Mouse (Mus musculus) small intestine, adult 2 months (tissue): ENCODE measurements at regions not wholly inside any gene's neighbourhood (a gene's known extent, or its start where the extent isn't known, plus 50 kb on each side); places are given as distances from the start of the nearest gene placed in this dataset.

Experiments
- CTCF ChIP-seq: fragments of 200-500 bp; IDR thresholded peaks from 2 replicates; pipeline ENCODE4 v1.5.1; 2012; ENCODE audit warnings: low read depth, mild to moderate bottlenecking, control low read depth, inconsistent platforms, low read length, moderate library complexity, mixed read lengths; ENCODE audit not compliant: insufficient replicate concordance, insufficient read length; ENCODE audit errors: extremely low read depth
- POLR2A ChIP-seq: fragments of 200-500 bp; IDR thresholded peaks from 2 replicates; pipeline ENCODE4 v1.6.1; 2012; ENCODE audit warnings: low read depth, mild to moderate bottlenecking, control low read depth, inconsistent platforms, low read length, moderate library complexity

DNA sequence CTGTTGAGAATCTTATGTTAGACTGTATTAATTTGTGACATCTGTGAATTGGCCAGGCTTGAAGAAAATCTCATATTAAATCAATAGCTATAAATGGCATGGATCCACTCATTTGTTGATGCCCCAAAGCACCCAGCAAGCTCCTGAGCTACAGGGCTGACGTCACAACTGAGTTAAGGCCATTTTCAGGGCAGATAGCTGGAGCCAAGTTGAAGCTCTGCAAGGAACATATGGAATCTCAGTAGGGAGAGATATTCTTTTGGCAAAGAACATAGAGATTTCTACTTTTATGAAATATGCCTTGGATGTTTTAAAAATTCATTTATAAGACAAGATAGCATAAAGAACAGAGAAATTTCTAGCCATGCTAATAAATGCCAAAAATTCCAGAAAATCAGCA lies 380.0 kb upstream of the Cntn5 start:
- TF ChIP-seq POLR2A (no peak), CTCF (no peak)
